Mouse (Mus musculus) adrenal gland, postnatal 4 days (tissue): ENCODE data around the gene Itgb6. TPM values are rescaled to one million over a fixed set of nuclear protein-coding genes. Genes with fewer than 3 reads are reported as not detected.

Source experiments
- DNase-seq, 2 experiments: peaks; one replicate each; pipeline ENCODE4 v3.0.0; 2021 to 2022; ENCODE audit warnings: low spot score in 2 of 2, mixed read lengths in 2 of 2
- total RNA-seq, 2 experiments: library from RNA; stranded (reverse); gene quantifications; 2 replicates each; pipeline ENCODE4 v1.2.3; 2021

Itgb6 gene
- total RNA-seq, 2 experiments from 2014 or later = 1.3 to 4.0 TPM

DNA sequence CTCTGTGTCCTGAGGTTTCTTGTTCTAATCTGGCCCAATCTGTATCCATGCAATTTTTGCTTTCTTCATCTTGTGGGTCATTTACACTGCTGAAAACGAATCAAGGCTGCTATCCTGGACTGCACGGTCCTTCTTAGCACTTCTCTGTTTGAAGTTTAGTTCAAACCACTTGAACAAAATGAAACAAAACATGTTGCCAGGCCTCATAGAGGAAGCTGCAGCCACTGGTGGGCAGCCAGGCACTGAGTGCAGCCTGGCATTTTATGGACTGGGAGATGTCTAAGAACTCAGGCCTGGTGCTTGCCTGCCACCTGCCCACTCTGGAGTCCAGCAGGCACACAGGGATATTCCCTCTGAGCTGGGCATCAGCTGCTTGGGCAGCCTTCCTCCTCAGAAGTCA is 39.9 kb downstream of the Itgb6 start:
- no peak for DNase-seq

DNA sequence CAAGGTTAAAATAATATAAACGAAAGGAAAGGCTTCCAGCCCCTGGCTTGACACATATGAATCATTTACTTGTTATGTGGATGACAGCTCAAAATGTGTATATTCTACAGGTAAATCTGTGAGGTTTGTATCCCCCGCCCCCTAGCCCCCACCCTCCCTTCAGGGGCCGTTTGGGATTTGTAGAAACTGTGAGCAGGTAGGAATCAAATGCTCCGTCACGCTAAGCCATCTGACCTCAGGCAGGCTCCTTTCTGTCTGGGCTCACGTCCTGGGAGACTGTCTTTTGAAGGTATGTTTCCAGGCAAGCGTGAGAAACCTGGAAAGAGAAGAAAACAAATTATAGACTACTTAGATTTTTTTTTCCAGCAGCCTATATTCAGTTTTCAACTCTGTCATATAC is 48.0 kb downstream of the Itgb6 start:
- DNase-seq = no peak

DNA sequence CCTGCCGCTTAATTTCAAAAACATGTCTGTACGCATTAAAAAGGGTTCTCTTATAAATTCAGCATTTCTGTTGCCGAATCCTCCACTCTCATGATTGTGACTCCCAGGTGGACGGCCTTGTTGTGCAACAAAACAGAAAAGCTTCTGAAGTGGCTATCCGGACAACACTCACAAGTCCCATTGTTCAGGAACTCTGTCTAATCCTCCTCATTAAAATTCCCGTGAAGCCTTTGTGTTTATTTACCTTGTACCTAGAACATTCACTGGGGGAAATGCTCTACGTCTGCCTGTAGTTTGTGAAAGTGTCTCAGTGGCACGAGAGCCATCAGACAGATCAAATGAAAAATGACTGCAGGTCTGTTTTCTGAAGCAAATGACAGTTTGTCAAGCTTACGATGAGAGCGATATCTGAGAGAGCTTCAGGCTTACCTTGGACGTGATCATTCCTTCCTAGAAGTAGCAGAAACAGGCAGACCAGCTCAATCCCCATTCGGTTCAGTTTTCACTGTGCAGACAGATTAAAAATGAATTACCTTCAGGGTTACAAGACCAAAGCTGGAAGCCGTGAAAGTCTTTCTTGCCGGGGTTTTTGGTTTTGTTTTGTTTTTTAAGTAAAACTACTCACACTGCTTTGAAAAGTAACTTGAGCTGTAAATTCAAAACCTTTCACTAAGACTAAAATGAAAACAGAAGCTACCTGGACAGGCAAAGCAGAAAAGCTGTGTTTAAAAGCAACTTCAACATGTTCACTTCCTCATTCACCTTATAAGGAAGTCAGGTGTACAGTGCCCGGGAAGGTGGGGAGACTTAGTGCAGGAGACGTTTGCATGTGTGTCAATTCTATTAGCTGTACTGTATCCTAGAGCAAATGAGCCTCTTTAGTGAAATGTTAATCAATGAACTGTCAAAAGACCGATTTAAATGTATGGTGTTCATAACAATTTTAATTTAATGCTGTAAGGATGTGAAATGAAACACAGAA is 49.2 kb downstream of the Itgb6 start:
- DNase-seq = no peak

DNA sequence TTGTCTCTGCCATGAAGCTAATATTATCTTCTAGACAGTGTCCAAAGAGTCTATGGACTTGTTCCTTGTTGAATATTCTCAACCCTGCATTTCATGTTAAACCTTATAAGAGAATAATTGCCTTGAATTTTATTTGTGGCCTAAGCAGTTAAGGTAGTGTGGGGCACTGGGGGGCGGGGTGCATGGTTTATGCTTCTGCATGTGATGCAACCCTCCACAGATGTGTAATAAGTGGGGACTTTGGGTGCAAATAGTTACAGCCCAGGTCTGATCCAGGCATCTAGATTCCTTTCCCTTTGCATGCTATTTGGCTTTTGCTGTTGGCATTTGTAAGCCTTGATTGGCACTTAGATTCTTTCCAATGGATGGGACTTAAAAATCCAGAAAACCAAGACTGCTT is 51.2 kb downstream of the Itgb6 start:
- no peak for DNase-seq

DNA sequence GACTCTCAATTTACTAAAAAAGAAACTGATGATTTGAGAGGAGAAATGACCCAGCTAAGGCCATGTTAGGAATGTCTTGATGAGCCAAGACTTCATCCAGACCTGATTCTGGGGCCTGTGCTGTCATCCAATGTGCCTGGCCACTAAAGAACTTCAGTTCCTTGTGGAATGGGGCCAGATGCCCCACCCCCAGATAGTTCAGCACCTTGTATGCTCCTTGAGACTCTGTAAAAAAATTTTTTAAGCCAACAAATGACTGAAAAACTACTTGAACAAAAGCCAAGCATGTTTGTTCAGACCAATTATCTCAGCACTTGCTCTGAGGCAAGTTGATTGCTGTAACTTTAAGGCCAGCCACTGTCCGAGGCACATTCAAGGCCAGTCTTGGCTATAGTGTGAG is 59.4 kb downstream of the Itgb6 start:
- DNase-seq = no peak

DNA sequence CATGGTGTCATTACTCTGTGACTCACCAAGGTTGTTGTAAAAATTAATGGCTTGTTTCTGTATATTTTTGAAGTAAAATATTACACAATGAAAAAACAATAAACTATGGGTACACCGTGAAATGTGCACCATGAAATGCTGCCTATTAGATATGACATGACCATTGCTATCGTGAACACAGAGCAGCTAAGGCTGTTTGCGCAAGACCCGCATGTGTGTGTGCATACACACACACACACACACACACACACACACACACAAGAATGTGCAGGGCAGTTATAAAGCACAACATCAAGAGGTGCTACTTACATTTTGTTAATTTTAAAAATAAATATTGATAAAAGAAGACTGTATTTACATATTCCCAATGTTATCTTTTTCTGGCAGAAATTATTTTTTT is 62.5 kb downstream of the Itgb6 start:
- no peak for DNase-seq

DNA sequence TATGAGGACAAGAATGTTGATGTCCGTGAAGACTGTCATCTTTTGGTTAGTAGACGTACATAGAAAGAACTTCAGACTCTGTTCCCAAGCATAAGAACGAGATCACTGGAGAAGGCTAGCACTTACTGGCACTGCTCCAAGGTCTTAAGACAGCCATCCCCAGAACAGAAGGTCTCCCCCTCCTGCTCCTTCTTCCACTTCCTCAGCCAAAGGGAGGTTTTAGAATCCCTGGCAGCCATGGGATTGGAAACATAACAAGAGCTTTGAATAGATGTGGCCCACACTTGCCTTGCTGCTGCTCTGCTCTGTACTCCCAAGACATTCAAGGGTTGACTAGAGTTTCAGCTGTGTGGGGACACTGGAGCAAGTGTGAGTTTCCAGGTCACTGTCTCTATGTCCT is 63.5 kb downstream of the Itgb6 start:
- no peak for DNase-seq

DNA sequence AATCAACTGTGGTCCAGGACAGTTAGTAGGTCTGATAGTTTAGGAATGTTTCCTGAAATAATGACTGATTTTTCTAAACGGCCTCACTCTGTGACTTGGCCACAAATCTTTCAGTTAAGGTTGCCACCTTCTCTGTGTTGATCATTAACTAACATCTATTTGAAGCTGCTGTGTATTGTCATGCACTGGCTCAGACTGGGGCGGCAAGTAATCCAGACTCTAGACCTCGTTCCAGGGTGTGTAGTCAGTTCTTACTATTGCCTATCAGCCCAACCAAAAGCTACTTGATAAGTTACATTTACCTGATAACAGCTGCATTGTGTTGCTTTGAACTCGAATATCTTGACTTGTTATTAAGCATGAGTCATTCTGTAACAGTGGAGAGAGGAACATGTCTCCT is 67.6 kb downstream of the Itgb6 start:
- no peak for DNase-seq

DNA sequence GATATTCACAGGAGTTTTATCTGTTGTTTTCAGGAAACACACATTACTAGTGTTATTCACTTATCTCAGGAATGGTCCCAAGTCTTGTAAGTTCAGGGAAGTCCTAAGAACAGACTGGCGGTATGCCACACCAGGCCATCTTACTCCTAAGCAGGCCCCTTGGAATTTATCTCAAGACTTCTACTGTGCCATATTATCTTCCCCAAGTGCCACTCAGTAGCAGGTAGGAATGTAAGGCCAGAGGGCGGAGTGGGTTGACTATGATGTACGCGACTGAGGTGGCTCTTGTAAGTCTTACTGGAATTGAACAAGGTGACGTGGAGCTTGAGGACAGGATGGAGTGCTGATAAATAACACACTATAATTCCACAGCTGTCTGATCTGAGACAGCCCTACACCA is 72.3 kb downstream of the Itgb6 start:
- DNase-seq = no peak

DNA sequence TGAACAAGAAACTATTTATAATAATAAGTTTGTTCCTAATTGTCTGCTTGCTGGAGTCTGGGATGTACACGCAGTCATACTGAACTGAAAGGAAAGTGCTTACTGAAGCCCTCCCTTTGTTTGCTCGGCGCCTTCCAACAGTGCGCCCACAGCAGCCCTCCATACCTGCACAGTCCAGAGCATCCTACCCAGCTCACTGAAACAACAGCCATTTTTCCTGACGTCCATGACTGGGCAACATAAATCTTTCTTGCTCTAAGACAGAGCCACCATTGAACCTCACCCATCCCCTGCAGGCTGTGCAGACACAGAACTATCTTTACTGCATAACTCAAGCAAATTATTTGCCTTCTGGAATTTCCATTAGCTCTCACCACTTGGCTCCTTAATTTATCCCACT is 74.8 kb downstream of the Itgb6 start:
- no peak for DNase-seq

DNA sequence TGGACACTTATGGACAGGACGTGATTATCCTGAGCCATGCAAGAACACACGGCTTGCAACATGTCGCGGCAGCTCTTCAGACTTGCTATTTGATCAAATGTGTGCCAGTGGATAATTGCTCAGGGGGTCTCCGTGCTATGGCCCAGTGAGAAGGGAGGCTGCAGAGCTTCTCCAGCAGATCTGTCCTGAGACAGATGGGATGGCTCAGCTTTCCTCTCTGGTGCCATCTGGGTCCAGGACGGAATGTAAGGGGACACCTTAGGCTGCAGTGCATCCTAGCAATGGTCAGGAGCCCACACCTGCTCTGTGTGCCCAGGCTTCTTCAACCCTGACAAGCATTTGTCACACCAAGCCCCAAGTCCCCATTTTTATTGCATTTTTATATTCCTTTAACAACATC is 75.9 kb downstream of the Itgb6 start:
- no peak for DNase-seq

DNA sequence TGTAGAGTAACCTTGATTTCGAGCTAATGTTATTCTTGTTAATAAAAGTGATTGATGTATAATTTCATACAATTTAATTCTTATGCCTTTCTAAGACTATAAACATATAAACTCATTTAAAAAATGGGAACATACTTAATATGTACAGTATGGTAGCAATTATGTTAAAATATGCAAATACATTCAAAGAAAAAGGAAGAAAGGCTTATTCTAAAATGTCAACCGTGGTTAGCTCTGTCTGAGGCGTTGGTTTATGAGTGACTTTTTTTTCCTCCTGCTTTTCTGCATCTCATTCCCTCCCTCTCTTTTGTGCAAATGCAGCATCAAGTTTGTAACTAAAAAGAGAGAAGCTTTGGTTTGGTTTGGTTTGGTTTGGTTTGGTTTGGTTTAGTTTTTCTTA is 79.0 kb downstream of the Itgb6 start:
- DNase-seq = no peak

DNA sequence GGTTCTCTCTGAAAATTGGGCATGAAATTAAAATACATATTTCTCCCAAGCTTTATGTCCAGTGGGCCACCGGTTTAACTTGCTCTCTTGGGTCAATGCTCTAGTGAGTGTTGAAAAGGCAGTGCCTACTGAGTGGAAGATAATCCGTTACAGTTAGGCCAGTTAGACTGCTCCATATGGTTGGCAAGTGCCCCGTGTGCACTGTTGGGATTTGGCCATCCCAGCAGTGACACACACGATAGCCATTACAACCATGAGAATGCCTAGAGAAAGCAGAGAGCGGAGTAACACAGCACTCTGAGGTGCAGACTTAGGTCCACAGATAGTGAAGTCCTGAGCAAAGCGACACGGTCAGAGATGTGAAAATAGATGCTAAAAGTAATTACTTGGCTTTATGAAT is 79.8 kb downstream of the Itgb6 start:
- no peak for DNase-seq

DNA sequence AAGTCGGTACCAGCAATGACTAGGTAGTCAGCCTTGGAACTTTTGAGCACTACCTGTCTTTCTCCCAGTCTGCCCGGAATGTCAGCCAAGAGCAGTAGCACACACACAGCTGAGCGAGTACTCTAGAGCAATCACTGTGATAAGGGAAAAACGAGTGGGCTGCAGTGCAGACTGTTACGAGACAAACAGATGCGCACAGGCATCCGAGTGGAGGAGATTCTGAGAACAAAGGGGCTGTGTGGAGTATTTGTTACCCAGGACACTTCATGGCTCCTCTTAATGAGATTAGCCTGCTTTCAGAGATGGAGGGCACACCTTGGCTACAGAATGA is 82.1 kb downstream of the Itgb6 start:
- DNase-seq = no peak

DNA sequence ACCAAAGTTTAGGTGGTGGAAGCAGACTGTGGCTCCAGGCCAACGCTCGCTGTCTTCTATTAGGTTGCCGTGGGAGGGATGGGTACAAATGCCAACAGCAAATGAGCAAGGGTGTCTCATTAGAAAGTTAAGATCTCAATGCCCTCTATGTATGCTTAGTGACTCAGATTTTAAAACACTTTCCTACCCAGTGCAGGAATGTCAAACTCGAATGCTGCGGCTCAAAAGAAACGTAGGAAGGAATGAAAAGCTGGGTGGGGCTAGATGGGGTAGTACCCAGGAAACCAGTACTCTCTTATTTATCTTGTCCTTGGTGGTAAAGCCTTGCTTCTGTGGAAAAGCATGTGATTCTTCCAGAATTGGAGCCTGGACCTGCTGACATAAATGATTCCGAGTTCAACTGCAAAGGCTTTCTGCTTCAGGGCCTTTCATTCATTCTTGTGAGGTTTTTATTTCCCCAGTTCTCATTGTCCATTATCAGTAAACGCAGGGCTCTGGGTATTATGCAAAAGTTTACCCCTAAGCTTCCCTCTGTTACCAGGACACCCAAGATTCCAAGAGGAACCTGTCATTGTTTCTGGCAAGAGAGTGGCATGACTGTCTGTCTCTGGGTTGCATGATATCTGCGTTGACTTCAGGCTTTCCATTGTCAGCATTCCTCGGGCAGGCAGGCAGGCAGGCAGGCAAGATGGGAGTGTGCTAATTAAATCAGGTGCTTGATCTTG is 82.7 kb downstream of the Itgb6 start:
- DNase-seq = no peak

DNA sequence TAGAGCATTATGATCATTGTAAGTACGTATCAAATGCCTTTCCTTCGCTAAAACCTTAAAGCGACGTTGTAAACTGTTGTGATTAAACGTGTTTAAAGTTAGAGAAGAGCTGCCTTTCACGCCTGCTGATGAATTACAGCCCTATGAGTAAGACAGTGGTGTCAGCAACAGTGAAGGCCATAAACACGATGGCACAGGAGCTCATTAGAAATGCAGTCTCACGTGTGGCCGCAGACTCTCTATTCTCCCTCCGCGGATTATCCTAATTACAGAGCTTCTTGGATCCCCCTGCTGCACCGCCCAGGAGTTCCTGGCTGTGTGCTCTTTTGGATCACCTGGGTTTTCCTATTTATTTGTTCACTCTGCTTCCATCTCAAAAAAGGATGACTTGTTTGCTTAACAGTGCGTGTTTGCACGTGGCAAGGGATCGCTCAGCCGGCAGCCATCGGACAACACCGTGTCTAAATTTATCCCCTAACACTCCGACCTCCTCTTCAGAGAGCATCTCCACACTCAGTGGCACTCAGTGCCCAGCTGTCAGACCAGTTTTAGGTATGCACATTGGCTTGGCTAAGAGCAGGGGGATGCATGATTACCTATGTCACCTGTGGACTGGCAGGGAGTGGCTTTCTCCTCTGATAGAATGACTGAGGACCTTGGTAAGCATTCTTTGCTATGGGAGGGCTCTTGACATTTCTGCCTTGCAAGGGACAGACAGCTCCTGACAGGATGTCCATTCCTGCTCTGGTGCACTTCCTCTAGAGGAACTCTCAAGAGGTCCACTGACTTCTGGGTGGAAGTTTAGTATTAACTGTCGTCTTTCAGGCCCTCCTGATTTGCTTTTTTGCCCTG is 85.3 kb downstream of the Itgb6 start:
- no peak for DNase-seq

DNA sequence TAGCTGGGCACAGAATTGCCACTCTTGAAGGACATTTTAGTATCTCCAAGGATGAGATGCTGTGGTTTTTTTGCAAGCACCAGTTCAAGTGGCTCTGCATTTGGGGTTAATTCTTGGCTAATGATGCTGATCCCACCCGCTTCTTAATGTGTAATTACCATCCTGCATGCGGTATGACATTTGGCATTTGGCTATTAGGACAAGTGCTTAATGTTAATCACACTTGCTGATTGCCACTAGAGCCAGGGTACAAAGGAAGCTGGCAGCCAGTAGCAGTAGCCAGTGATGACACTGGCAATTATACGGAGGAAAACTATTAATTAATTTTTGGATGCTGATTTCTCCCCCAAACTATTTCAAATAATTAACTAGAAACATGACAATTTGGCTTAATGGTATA is 86.0 kb downstream of the Itgb6 start:
- DNase-seq = no peak

DNA sequence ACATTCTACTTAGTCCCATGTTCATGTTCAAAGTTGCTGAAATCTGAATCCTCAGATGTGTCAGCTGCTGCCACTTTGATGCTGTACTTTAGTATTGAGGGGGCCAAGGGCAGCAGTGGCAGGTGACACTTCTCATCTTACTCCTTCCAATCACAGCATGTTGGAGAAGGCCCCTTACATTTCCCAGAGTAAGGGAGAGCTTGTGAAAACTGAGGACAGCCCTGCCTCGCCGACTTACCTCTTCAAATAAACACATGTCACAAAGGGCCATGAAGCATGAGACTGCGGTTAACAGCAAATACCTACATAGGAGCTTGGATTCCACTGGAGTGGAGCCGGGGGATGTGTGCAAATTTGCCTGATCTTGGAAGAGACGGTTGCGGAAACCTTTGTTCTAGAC is 86.4 kb downstream of the Itgb6 start:
- DNase-seq = no peak

DNA sequence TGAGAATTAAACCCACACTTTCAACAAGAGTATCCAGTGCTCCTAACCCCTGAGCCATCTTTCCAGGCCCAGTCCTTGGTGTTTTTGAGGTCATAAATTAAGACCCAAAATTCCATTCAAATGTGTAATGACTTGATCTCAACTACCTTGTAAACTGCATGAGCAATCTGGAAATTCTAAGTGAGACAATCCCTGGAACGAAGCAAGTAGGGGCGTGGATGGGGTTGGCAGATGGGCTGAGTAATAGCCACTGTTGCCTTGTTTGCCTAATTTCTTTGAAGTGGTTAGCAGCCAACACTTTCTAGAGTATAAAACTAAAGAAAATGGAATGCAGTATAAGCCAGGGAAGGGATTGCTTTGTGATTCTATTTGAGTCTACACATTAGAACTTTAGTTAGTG is 89.7 kb downstream of the Itgb6 start:
- DNase-seq = no peak

DNA sequence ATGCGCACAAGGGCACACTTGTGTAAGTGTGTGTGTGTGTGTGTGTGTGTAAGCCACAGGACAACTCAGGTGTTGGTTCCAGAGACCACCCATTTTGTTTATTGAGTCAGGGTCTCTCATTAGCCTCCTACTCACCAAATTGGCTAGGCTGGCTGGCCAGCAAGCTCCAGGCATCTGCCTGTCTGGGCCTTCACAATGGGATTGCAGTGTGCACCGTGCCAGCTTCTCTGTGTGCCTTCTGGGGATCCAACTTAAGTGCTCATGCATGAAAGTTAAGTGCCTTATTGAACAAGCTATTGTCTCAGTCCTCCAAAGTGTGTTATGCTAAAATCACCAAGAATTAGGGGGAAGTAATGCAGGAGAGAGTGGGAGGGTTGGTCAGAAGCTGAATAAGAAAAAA is 92.1 kb downstream of the Itgb6 start:
- DNase-seq = no peak

DNA sequence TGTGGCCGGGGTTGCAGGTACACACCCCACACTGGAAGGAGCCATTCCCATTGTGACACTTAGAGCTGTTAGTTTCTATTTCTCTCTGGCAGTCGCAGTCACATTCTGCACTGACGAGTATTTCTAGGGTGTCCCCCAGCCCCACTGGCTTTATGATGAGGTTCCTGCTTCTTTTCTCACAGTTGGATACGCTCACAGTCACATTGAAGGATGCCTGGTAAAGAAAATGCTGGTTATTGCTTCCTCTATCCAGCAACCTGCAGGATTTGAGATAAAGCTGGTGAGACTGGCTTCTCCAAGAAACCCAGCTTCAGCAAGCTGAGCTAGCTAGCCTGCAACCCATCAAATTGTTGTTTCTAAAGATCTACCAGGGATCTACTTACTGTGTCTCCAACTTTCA is 94.5 kb downstream of the Itgb6 start:
- no peak for DNase-seq

DNA sequence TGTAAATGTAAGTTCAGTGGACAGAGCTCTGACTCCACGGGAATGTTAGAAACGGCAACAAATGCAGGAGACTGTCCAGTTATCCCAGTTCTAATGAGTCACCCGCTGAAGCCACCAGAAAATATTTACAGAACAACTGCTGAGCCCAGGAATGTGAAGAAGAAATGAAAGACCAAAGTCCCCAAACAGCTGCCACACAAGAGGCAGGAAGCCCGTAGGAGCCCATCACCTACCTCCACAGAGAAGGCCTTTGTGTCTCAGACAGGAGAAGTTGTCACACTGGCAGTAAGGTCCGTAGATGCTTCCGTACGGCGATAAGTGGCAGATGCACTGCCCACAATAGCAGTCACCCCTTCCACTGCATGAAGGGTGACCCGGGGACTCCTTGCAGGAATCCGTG is 94.9 kb downstream of the Itgb6 start:
- no peak for DNase-seq
